Mouse (Mus musculus) lung, adult 2 months (tissue): ENCODE measurements around the gene Wdpcp.

Experiments
- CTCF ChIP-seq: fragments of 200-500 bp; IDR thresholded peaks from 2 replicates; pipeline ENCODE4 v1.5.1; 2011; ENCODE audit warnings: mild to moderate bottlenecking, low read length, control low read depth; ENCODE audit not compliant: insufficient read depth
- POLR2A ChIP-seq: fragments of 200-500 bp; IDR thresholded peaks from 2 replicates; pipeline ENCODE4 v1.6.1; 2011; ENCODE audit warnings: low read depth, mild to moderate bottlenecking, control low read depth, low read length, borderline replicate concordance; ENCODE audit errors: extremely low read depth

DNA sequence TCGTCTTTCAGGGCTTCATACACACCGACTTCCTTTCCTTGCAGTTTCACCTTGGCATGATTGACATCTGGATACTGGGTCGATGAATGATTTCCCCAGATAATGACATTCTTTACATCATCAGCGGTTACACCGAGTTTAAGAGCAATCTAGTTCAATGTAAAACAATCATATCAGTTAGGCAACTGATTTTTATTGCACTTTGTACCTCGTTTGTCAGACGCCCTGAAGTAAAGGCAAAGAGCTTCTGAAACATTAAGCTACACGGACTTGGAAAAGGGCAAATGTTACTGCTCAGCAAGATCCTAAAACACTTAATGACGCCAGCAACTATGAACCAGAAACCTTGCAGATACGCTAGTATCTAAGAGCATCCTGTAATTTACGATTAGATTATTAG lies 12.3 kb upstream of the Wdpcp start:
- TF ChIP-seq CTCF: no peak
- TF ChIP-seq POLR2A: no peak
